Comparison of ENCODE assay signal across 10 mouse cellular contexts in genomic region chr5:128947093-128947492, GRCm38 (mm10). TPM values are rescaled to one million over a fixed set of nuclear protein-coding genes. Genes with fewer than 3 reads are reported as not detected.
DNase-seq lines count a peak whose midpoint lies in the region; ATAC-seq and TF ChIP-seq lines count a peak whose summit lies in the region.
"Had no signal": no experiment of that assay in that cellular context is flagged by ENCODE, and none has a peak within 500 bp of the region (broad histone marks: within the 10 kb centered on the region; RNA-seq: fewer than 3 reads in every experiment).

No protein-coding gene starts in this region.

- no peak for TF ChIP-seq POLR2A in ES-Bruce4 (IDR thresholded peaks at IDR 0.05; ENCODE audit: insufficient read depth, low read length)

- 75% methylated on average over 5 of the region's 5 CpGs for WGBS in intestine, embryonic 16.5 days

- H3K4me1 ChIP-seq in ES-Bruce4 (ENCODE audit: control insufficient read depth, insufficient read depth, low read length) = no peaks in the 10 kb centered on the region
- no peaks in the 10 kb centered on the region for H3K4me1 ChIP-seq in intestine, embryonic 16.5 days (ENCODE audit: control insufficient read depth, insufficient read depth, low read length)
- H3K4me1 ChIP-seq: heart, embryonic 15.5 days; megakaryocyte, embryonic 14.5 days had no signal

- no peak for ATAC-seq in intestine, embryonic 16.5 days

- no peaks in the 10 kb centered on the region for H3K9me3 ChIP-seq in ES-Bruce4 (replicated peaks; ENCODE audit: control insufficient read depth, insufficient read depth, low read length, poor library complexity, severe bottlenecking)
- no peaks in the 10 kb centered on the region for H3K9me3 ChIP-seq in intestine, embryonic 16.5 days (ENCODE audit: control insufficient read depth, low read length)
- H3K9me3 ChIP-seq: heart, embryonic 15.5 days had no signal

- H3K4me2 ChIP-seq in intestine, embryonic 16.5 days (ENCODE audit: low read depth, low read length) = no peak overlapping the region
- H3K4me2 ChIP-seq: heart, embryonic 15.5 days had no signal

- no peak overlapping the region for H3K4me3 ChIP-seq in ES-Bruce4 (ENCODE audit: low read depth, low read length)
- no peak overlapping the region for H3K4me3 ChIP-seq in intestine, embryonic 16.5 days (ENCODE audit: low read length)
- H3K4me3 ChIP-seq: heart, embryonic 15.5 days; megakaryocyte, embryonic 14.5 days had no signal

- H3K27me3 ChIP-seq in ES-Bruce4 (ENCODE audit: control insufficient read depth, insufficient read depth, low read length, poor library complexity, severe bottlenecking) = no peaks in the 10 kb centered on the region
- no peaks in the 10 kb centered on the region for H3K27me3 ChIP-seq in intestine, embryonic 16.5 days (replicated peaks; ENCODE audit: control insufficient read depth, insufficient read depth, low read length)

- H3K9ac ChIP-seq in ES-Bruce4 (ENCODE audit: low read depth, poor library complexity, severe bottlenecking) = no peak overlapping the region
- no peak overlapping the region for H3K9ac ChIP-seq in intestine, embryonic 16.5 days (ENCODE audit: low read depth, low read length)
- H3K9ac ChIP-seq: heart, embryonic 15.5 days had no signal

- H3K27ac ChIP-seq in ES-Bruce4 (ENCODE audit: insufficient read depth, low read length) = no peak overlapping the region
- no peak overlapping the region for H3K27ac ChIP-seq in intestine, embryonic 16.5 days (ENCODE audit: low read length)
- H3K27ac ChIP-seq: heart, embryonic 15.5 days had no signal

- TF ChIP-seq CTCF in ES-Bruce4 (IDR thresholded peaks at IDR 0.05; ENCODE audit: low read depth, low read length) = peak; percentile 66

- no peaks in the 10 kb centered on the region for H3K36me3 ChIP-seq in ES-Bruce4 (ENCODE audit: control insufficient read depth, insufficient read depth, low read length, poor library complexity, severe bottlenecking)
- no peaks in the 10 kb centered on the region for H3K36me3 ChIP-seq in intestine, embryonic 16.5 days (ENCODE audit: control insufficient read depth, insufficient read depth, low read length)
- H3K36me3 ChIP-seq: heart, embryonic 15.5 days had no signal

- peak; percentile 37 for DNase-seq in heart, postnatal 4 days
- DNase-seq in heart, adult 11 months = no peak
- DNase-seq in 416B (ENCODE audit: low read depth) = peak; percentile 8
- DNase-seq in kidney, postnatal 4 days = peak; percentile 38 to 42
- DNase-seq in left cerebral cortex, adult 9 months (ENCODE audit: low spot score in 2 of 2) = no peak
- DNase-seq in right cerebral cortex, postnatal 10 days (ENCODE audit: low spot score in 2 of 2) = no peak

- TF ChIP-seq EP300 in ES-Bruce4 (IDR thresholded peaks at IDR 0.05; ENCODE audit: insufficient read depth, low read depth, low read length) = no peak

RNA-seq across cellular contexts. Expression of gene Rimbp2, which starts 6.2 kb away (rescaled TPM):
- total RNA-seq in heart, postnatal 4 days (2021) = under 1 TPM; 0.05 to 0.25 TPM
- 0.33 and 0.40 TPM in 2 replicates for polyA plus RNA-seq in ES-Bruce4 (2011; ENCODE audit: insufficient read depth, insufficient read length, low read depth, missing spikeins)
- polyA plus RNA-seq in intestine, embryonic 16.5 days (2015; fragmentation: Nextera tagmentation; extraction: Ambion mirVana) = 0.67 and 0.84 TPM in 2 replicates

Comparison
In these comparisons a context has a peak if more than half of its experiments do, and no peak if none do; other contexts are left out.
1. DNase-seq: peak in heart, postnatal 4 days (single experiment), 416B (single experiment) and kidney, postnatal 4 days (2 of 2); none in heart, adult 11 months (single experiment), left cerebral cortex, adult 9 months (0 of 2) and right cerebral cortex, postnatal 10 days (0 of 2).